Mouse (Mus musculus) hindbrain, embryonic 10.5 days (tissue): ENCODE results near the gene Sohlh2. TPM values are rescaled to one million over a fixed set of nuclear protein-coding genes. Genes with fewer than 3 reads are reported as not detected.
A peak's percentile ranks its signal among the peaks of the same experiment; 100 is the strongest.

ENCODE experiments used
- DNase-seq: peaks from one replicate; pipeline ENCODE4 v3.0.0-alpha.2; 2017; ENCODE audit warnings: low spot score
- H3K27ac ChIP-seq: fragments of 300-500 bp; sonication (generic); 2 replicates; pipeline ENCODE4 v1.5.1; 2016; ENCODE audit warnings: mild to moderate bottlenecking, moderate library complexity
- H3K27me3 ChIP-seq: fragments of 300-500 bp; sonication (generic); 2 replicates; pipeline ENCODE4 v1.6.1; 2016; ENCODE audit warnings: mild to moderate bottlenecking; ENCODE audit not compliant: poor library complexity, insufficient read depth, severe bottlenecking
- H3K36me3 ChIP-seq: fragments of 300-500 bp; sonication (generic); 2 replicates; pipeline ENCODE4 v1.6.1; 2016; ENCODE audit warnings: mild to moderate bottlenecking, moderate library complexity
- H3K4me1 ChIP-seq: fragments of 300-500 bp; sonication (generic); replicated peaks from 2 replicates; pipeline ENCODE4 v1.6.1; 2016; ENCODE audit warnings: mild to moderate bottlenecking
- H3K4me3 ChIP-seq: fragments of 300-500 bp; sonication (generic); 2 replicates; pipeline ENCODE4 v1.5.1; 2016; ENCODE audit warnings: mild to moderate bottlenecking, moderate library complexity
- H3K9me3 ChIP-seq: fragments of 300-500 bp; sonication (generic); 2 replicates; pipeline ENCODE4 v1.6.1; 2016; ENCODE audit warnings: mild to moderate bottlenecking, moderate library complexity
- WGBS: fragments of 180-500 bp; shearing (Covaris S2); methylation state at CpG from one replicate; pipeline ENCODE4 v1.1.7; 2016; 5-methylcytosine and 5-hydroxymethylcytosine counted together
- polyA plus RNA-seq: library from polyadenylated mRNA; unstranded; fragments of >200 nt; fragmentation: Nextera tagmentation; extraction: Ambion mirVana; gene quantifications from 2 replicates; pipeline ENCODE4 v1.2.1, GENCODE M21; 2016

Gene Sohlh2
- polyA plus RNA-seq, 1 experiment from 2014 or later = not detected

- Histone ChIP-seq H3K27ac (no peak overlapping the region), H3K36me3 (no peaks in the 10 kb centered on the region), H3K27me3 (no peaks in the 10 kb centered on the region), H3K4me1 (0 out of 2 replicates have a peak, but pooled peaks cover 8% of the 10 kb centered on the region), H3K9me3 (no peaks in the 10 kb centered on the region), H3K4me3 (no peak overlapping the region)
- WGBS = 83% methylated on average over 6 of the region's 6 CpGs
- no peak for DNase-seq
Measured at GRCm38 (mm10) chr3:55214413-55214812, 32.6 kb downstream of the Sohlh2 start.

GRCm38 (mm10) chr3:55222502-55222901 lies 40.7 kb downstream of the Sohlh2 start:
- peaks cover 9% of the 10 kb centered on the region for H3K9me3 ChIP-seq
- H3K27me3 ChIP-seq = no peaks in the 10 kb centered on the region
- no peak overlapping the region for H3K27ac ChIP-seq
- 84% methylated on average over 2 of the region's 2 CpGs for WGBS
- H3K4me1 ChIP-seq = peaks cover 17% of the 10 kb centered on the region
- no peak for DNase-seq
- H3K36me3 ChIP-seq = no peaks in the 10 kb centered on the region
- no peak overlapping the region for H3K4me3 ChIP-seq

- Histone ChIP-seq H3K27me3 (no peaks in the 10 kb centered on the region), H3K4me3 (no peak overlapping the region), H3K36me3 (no peaks in the 10 kb centered on the region), H3K4me1 (peaks cover 17% of the 10 kb centered on the region), H3K27ac (no peak overlapping the region), H3K9me3 (peaks cover 9% of the 10 kb centered on the region)
- WGBS = 85% methylated on average over 3 of the region's 3 CpGs
- no peak for DNase-seq
Measured at GRCm38 (mm10) chr3:55223862-55224261, 42.0 kb downstream of the Sohlh2 start.

- H3K4me3 ChIP-seq = 0 out of 2 replicates have a peak overlapping the region, but pooled peaks have one; percentile 13
- H3K27ac ChIP-seq = 0 out of 2 replicates have a peak overlapping the region, but pooled peaks have one; percentile 18
- 27% methylated on average over 18 of the region's 18 CpGs for WGBS
Measured at GRCm38 (mm10) chr3:55226501-55227213, 44.8 kb downstream of the Sohlh2 start.

GRCm38 (mm10) chr3:55227214-55227581 lies 45.4 kb downstream of the Sohlh2 start:
- H3K27me3 ChIP-seq = no peaks in the 10 kb centered on the region
- DNase-seq = no peak
- 36% methylated on average over 4 of the region's 4 CpGs for WGBS
- no peaks in the 10 kb centered on the region for H3K36me3 ChIP-seq
- peaks cover 17% of the 10 kb centered on the region for H3K4me1 ChIP-seq
- H3K4me3 ChIP-seq = 0 out of 2 replicates have a peak overlapping the region, but pooled peaks have one; percentile 13
- no peak overlapping the region for H3K27ac ChIP-seq
- H3K9me3 ChIP-seq = peaks cover 3% of the 10 kb centered on the region; the same call in 1 of the 2 replicates

More at GRCm38 (mm10) chr3:55226501-55227213, 44.8 kb downstream of the Sohlh2 start:
- Histone ChIP-seq H3K27me3 (no peaks in the 10 kb centered on the region), H3K4me1 (peaks cover 17% of the 10 kb centered on the region), H3K9me3 (peaks cover 3% of the 10 kb centered on the region), H3K36me3 (no peaks in the 10 kb centered on the region)
- peak; percentile 62 for DNase-seq

GRCm38 (mm10) chr3:55241730-55242421 lies 60.0 kb downstream of the Sohlh2 start, which contains the start of gene Dclk1:
TSS of gene Dclk1 (plus strand) at chr3:55242364.
- DNase-seq = no peak
- 35% methylated on average over 10 of the region's 10 CpGs for WGBS
- peaks cover under 1% of the 10 kb centered on the region; the same call in 1 of the 2 replicates for H3K36me3 ChIP-seq

GRCm38 (mm10) chr3:55242422-55243055 lies 60.7 kb downstream of the Sohlh2 start:
- peaks cover 34% of the 10 kb centered on the region for H3K4me1 ChIP-seq
- H3K4me3 ChIP-seq = peak overlapping the region; percentile 81
- H3K9me3 ChIP-seq = no peaks in the 10 kb centered on the region
- DNase-seq = peak; percentile 91
- H3K36me3 ChIP-seq = peaks cover 7% of the 10 kb centered on the region
- peak overlapping the region; percentile 95 for H3K27ac ChIP-seq
- WGBS = under 1% methylated on average over 45 of the region's 45 CpGs
- peaks cover 14% of the 10 kb centered on the region for H3K27me3 ChIP-seq

More at GRCm38 (mm10) chr3:55241730-55242421, 60.0 kb downstream of the Sohlh2 start, which contains the start of gene Dclk1:
- H3K9me3 ChIP-seq = no peaks in the 10 kb centered on the region
- peaks cover 14% of the 10 kb centered on the region for H3K27me3 ChIP-seq
- H3K27ac ChIP-seq = peak within 1 kb of the TSS; percentile 95
- H3K4me3 ChIP-seq = peak within 1 kb of the TSS; percentile 81
- H3K4me1 ChIP-seq = peaks cover 34% of the 10 kb centered on the region

GRCm38 (mm10) chr3:55243056-55243471 lies 61.2 kb downstream of the Sohlh2 start:
- WGBS = 2% methylated on average over 8 of the region's 8 CpGs
- Histone ChIP-seq H3K27ac (peak overlapping the region; percentile 95), H3K4me3 (peak overlapping the region; percentile 81), H3K36me3 (peaks cover 12% of the 10 kb centered on the region), H3K27me3 (peaks cover 14% of the 10 kb centered on the region), H3K4me1 (peaks cover 33% of the 10 kb centered on the region), H3K9me3 (no peaks in the 10 kb centered on the region)
- no peak for DNase-seq

- no peak for DNase-seq
- Histone ChIP-seq H3K36me3 (peaks cover 22% of the 10 kb centered on the region), H3K27ac (no peak overlapping the region), H3K4me3 (peak overlapping the region; percentile 81), H3K9me3 (no peaks in the 10 kb centered on the region), H3K27me3 (peaks cover 14% of the 10 kb centered on the region), H3K4me1 (peaks cover 33% of the 10 kb centered on the region)
- 75% methylated on average over 6 of the region's 6 CpGs for WGBS
Measured at GRCm38 (mm10) chr3:55244087-55244486, 62.3 kb downstream of the Sohlh2 start.

GRCm38 (mm10) chr3:55246618-55247272 lies 64.9 kb downstream of the Sohlh2 start:
- WGBS = 85% methylated on average over 12 of the region's 12 CpGs
- H3K36me3 ChIP-seq = peaks cover 24% of the 10 kb centered on the region
- H3K27me3 ChIP-seq = peaks cover 10% of the 10 kb centered on the region
- H3K27ac ChIP-seq = no peak overlapping the region
- H3K4me1 ChIP-seq = peaks cover 32% of the 10 kb centered on the region
- DNase-seq = no peak
- no peak overlapping the region for H3K4me3 ChIP-seq
- H3K9me3 ChIP-seq = no peaks in the 10 kb centered on the region

- Histone ChIP-seq H3K27me3 (peaks cover 9% of the 10 kb centered on the region), H3K4me1 (peaks cover 19% of the 10 kb centered on the region), H3K27ac (no peak overlapping the region), H3K4me3 (no peak overlapping the region), H3K36me3 (peaks cover 33% of the 10 kb centered on the region), H3K9me3 (no peaks in the 10 kb centered on the region)
- no peak for DNase-seq
- 83% methylated on average over 3 of the region's 3 CpGs for WGBS
Measured at GRCm38 (mm10) chr3:55248048-55248447, 66.2 kb downstream of the Sohlh2 start.

- DNase-seq = no peak
- Histone ChIP-seq H3K4me3 (no peak overlapping the region), H3K27me3 (peaks cover 6% of the 10 kb centered on the region), H3K36me3 (peaks cover 37% of the 10 kb centered on the region), H3K4me1 (peaks cover 15% of the 10 kb centered on the region), H3K9me3 (no peaks in the 10 kb centered on the region), H3K27ac (no peak overlapping the region)
- 87% methylated on average over 6 of the region's 6 CpGs for WGBS
Measured at GRCm38 (mm10) chr3:55248508-55248907, 66.7 kb downstream of the Sohlh2 start.
